Mouse (Mus musculus) liver, postnatal 0 days (tissue): ENCODE measurements at regions not wholly inside any gene's neighbourhood (a gene's known extent, or its start where the extent isn't known, plus 50 kb on each side); places are given as distances from the start of the nearest gene placed in this dataset.

Experiments used
- CTCF ChIP-seq: sonication (generic); IDR thresholded peaks from 2 replicates; pipeline ENCODE4 v1.5.1; 2016; ENCODE audit warnings: antibody characterized with exemption, low read depth
- EP300 ChIP-seq: IDR thresholded peaks from 2 replicates; pipeline ENCODE4 v1.6.1; 2016; ENCODE audit warnings: antibody characterized with exemption, low read depth, mild to moderate bottlenecking

GRCm38 (mm10) chr17:76205082-76205481 lies 653.3 kb upstream of the Fam98a start:
- TF ChIP-seq CTCF: no peak
- no peak for TF ChIP-seq EP300
